10 mouse cellular contexts compared by ENCODE assay signal in the genomic region with DNA sequence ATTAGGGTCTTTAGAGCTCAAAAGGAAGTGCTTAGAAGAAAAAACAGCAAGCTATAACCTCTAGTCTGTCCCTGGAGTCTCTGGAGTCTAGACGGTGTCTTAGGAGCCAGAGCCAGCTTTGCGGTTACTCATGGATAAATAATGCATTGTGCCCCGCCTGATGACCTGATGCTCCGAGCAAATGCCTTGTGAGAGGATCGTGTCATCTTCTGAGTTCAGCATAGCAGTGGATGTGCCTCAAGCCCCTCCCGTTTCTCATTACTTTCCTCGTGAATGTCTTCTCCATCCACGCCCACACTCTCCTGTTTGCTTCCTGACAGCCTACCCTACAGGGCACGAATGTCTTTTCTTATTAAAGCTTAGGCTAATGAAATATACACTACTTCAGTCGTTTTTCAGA.
A peak's percentile ranks its signal among the peaks of the same experiment; 100 is the strongest.
DNase-seq lines count a peak whose midpoint lies in the region; ATAC-seq lines count a peak whose summit lies in the region.
"Had no signal": no experiment of that assay in that cellular context is flagged by ENCODE, and none has a peak within 500 bp of the region (broad histone marks: within the 10 kb centered on the region; RNA-seq: fewer than 3 reads in every experiment).

No protein-coding gene starts in this region.

- no peak overlapping the region for H3K4me3 ChIP-seq in hindbrain, embryonic 11.5 days (ENCODE audit: low read depth, low read length)
- no peak overlapping the region for H3K4me3 ChIP-seq in midbrain, embryonic 12.5 days

- H3K27me3 ChIP-seq in hindbrain, embryonic 11.5 days (ENCODE audit: control insufficient read depth, insufficient read depth, low read length): no peaks in the 10 kb centered on the region
- H3K27me3 ChIP-seq in midbrain, embryonic 12.5 days: no peaks in the 10 kb centered on the region

- H3K9ac ChIP-seq in hindbrain, embryonic 11.5 days (ENCODE audit: low read depth, low read length): no peak overlapping the region
- H3K9ac ChIP-seq in midbrain, embryonic 12.5 days (replicated peaks): no peak overlapping the region

- no peaks in the 10 kb centered on the region for H3K9me3 ChIP-seq in hindbrain, embryonic 11.5 days (ENCODE audit: control insufficient read depth, low read length)
- no peaks in the 10 kb centered on the region for H3K9me3 ChIP-seq in midbrain, embryonic 12.5 days

- H3K36me3 ChIP-seq in hindbrain, embryonic 11.5 days (ENCODE audit: control insufficient read depth, insufficient read depth, low read length): no peaks in the 10 kb centered on the region
- no peaks in the 10 kb centered on the region for H3K36me3 ChIP-seq in midbrain, embryonic 12.5 days

- WGBS in hindbrain, embryonic 11.5 days: 34% methylated on average over 10 of the region's 10 CpGs
- 23% methylated on average over 10 of the region's 10 CpGs for WGBS in midbrain, embryonic 12.5 days

- no peaks in the 10 kb centered on the region; the same call in 1 of the 2 replicates for H3K4me1 ChIP-seq in hindbrain, embryonic 11.5 days (replicated peaks; ENCODE audit: control insufficient read depth, insufficient read depth, low read length)
- peaks cover 16% of the 10 kb centered on the region; the same call in 1 of the 2 replicates for H3K4me1 ChIP-seq in midbrain, embryonic 12.5 days

- peak; percentile 43 to 46 for DNase-seq in cerebellum, postnatal 14 days
- no peak for DNase-seq in cerebellum, adult 8-10 months
- peak; percentile 54 for DNase-seq in NIH3T3 (ENCODE audit: low read depth)
- peak; percentile 33 for DNase-seq in hindbrain, embryonic 11.5 days (ENCODE audit: low spot score)
- DNase-seq in B cell, adult 2 months: no peak
- no peak for DNase-seq in spleen, adult 12 weeks (ENCODE audit: low spot score)
- DNase-seq: kidney, adult 9 months; lung, adult 18-20 months had no signal

- no peak overlapping the region for H3K27ac ChIP-seq in hindbrain, embryonic 11.5 days (ENCODE audit: low read depth, low read length)
- H3K27ac ChIP-seq in midbrain, embryonic 12.5 days (replicated peaks): 0 out of 2 replicates have a peak overlapping the region, but pooled peaks have one; percentile 1

- no peak overlapping the region for H3K4me2 ChIP-seq in hindbrain, embryonic 11.5 days (replicated peaks; ENCODE audit: low read depth, low read length)
- no peak overlapping the region for H3K4me2 ChIP-seq in midbrain, embryonic 12.5 days (replicated peaks)

- ATAC-seq in hindbrain, embryonic 11.5 days (ENCODE audit: low FRiP score): peak; percentile 55; the same call in 1 of the 2 replicates
- ATAC-seq in midbrain, embryonic 12.5 days (ENCODE audit: low FRiP score, low read depth): no peak
- no peak for ATAC-seq in CD4-positive, CD25-positive, alpha-beta regulatory T cell, adult 4 months

Comparison
In these comparisons a context has a peak if more than half of its experiments do, and no peak if none do; other contexts are left out.
1. DNase-seq: peak in cerebellum, postnatal 14 days (2 of 2), NIH3T3 (single experiment) and hindbrain, embryonic 11.5 days (single experiment); none in cerebellum, adult 8-10 months (single experiment), B cell, adult 2 months (0 of 2) and spleen, adult 12 weeks (single experiment).